Mouse (Mus musculus) heart, postnatal 14 days (tissue): ENCODE results near the gene Kank2. TPM values are rescaled to one million over a fixed set of nuclear protein-coding genes. Genes with fewer than 3 reads are reported as not detected.
"Not testable (repeated sequence)": the region's sequence is repeated elsewhere in the genome, so short reads cannot be mapped to it uniquely, and the experiment has no call there.

Source experiments
- DNase-seq, 2 experiments: peaks; one replicate each; pipeline ENCODE4 v3.0.0; 2021 to 2022
- intact Hi-C: fragments of 180-260 bp; cut with DNase I; formaldehyde crosslinking; loops from one replicate; pipeline ENCODE4 v1.15.1; 2025
- total RNA-seq, 2 experiments: library from RNA; stranded (reverse); gene quantifications; 2 replicates each; pipeline ENCODE4 v1.2.3; 2021

The Kank2 gene
- total RNA-seq, 2 experiments from 2014 or later: 52.6 to 53.3 TPM

- DNase-seq: no peak
- intact Hi-C loops: no loop called here
Measured at GRCm38 (mm10) chr9:21819181-21819729, 20.7 kb upstream of the Kank2 start.

GRCm38 (mm10) chr9:21818561-21818960 lies 20.0 kb upstream of the Kank2 start:
- DNase-seq: no peak
- intact Hi-C loops: no loop called here

DNA sequence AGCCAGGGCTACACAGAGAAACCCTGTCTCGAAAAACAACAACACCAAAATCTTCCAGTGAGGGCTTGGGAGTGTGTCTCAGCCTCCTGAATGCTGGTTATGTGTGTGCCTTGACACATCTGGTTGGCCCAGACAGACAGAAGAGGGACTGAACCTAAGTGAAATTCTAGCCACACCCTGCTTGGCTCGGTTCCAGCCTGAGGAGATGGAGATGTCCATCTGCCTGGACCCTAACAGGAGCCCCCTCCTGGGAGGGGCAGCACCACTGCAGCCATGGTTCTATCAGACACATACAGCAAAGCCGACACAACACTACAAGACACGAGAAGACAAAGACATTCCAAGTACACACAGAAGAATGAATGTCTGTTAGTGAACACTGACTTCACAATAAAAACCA lies 19.6 kb upstream of the Kank2 start:
- no peak for DNase-seq

DNA sequence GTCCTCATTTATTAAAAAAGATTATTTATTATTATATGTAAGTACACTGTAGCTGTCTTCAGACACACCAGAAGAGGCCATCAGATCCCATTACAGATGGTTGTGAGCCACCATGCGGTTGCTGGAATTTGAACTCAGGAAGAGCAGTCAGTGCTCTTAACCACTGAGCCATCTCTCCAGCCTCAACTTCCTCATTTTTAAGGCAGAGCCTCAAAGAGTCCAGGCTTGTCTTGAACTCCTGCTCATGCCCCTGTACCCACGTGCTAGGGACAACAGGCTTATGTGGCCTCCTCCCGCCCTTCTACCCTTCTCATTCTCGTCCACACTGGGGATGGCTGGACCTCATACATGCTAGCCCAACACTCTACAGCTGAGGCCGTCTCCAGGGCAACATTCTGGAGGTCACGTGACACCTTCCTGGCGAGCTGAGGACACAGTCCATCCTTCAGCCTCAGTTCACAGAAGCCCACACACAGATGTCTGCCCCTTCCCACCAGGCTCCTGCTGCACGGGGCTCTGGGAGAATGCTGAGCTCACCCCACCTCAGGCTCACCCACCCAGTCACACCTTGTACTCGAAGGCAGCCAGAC lies 18.3 kb upstream of the Kank2 start:
- DNase-seq: no peak
- intact Hi-C loops: no loop called here

More for the DNA sequence above, 19.6 kb upstream of the Kank2 start:
- intact Hi-C loops: no loop called here

DNA sequence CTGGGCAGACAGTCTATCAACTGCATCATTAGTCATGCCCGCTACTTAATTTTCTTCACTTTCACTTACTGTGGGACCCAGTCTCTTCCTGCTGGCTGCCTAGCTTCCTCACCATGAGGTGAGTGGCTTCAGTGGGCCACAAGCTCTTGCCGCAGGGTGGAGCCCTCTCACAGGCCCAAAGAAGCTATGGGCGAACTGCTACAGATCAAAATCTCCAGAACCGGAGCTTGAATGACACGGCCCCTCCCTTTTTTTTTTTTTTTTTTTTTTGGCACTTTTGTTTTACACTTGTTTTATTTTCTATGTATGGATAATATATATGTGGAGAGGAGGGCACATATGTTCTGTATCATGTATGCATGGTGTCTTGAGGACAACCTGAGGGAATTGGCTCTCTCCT lies 12.6 kb upstream of the Kank2 start:
- no peak for DNase-seq
- intact Hi-C loops: no loop called here

DNA sequence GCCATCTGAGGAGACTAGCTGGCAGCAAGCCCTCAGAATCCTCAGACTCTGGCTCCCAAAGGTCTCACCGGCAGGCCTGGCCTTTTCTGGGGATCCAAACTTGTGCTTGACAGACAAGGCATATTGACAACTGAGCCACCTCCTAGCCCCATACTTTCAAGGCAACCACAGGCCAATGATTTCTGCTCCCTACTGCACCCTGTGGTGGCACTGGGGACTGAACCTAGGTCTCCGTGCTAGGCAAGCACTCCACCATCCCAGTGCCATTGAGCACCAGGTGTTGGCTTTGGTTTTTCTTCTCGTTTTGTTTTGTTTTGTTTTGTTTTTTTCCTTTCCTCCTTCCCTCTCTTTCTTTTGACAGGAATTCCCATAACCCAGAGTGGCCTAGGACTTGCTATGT lies 10.0 kb upstream of the Kank2 start:
- intact Hi-C loops: loop anchor here (10.0 kb wide), 1 partner anchor 204 kb away; no protein-coding TSS in a partner anchor

GRCm38 (mm10) chr9:21806976-21807375 lies 8.4 kb upstream of the Kank2 start:
- no peak for DNase-seq
- intact Hi-C loops: loop anchor here (10.0 kb wide), 1 partner anchor 202 kb away; no protein-coding TSS in a partner anchor

More for the DNA sequence above, 10.0 kb upstream of the Kank2 start:
- no peak for DNase-seq

GRCm38 (mm10) chr9:21806363-21806762 lies 7.8 kb upstream of the Kank2 start:
- no peak for DNase-seq
- intact Hi-C loops: loop anchor here (10.0 kb wide), 1 partner anchor 202 kb away; no protein-coding TSS in a partner anchor

GRCm38 (mm10) chr9:21803986-21804644 lies 5.6 kb upstream of the Kank2 start:
- DNase-seq: peak; percentile 88 to 94
- intact Hi-C loops: loop anchor here (1.0 to 10.0 kb wide), 4 partner anchors 17 to 199 kb away; no protein-coding TSS in a partner anchor

DNA sequence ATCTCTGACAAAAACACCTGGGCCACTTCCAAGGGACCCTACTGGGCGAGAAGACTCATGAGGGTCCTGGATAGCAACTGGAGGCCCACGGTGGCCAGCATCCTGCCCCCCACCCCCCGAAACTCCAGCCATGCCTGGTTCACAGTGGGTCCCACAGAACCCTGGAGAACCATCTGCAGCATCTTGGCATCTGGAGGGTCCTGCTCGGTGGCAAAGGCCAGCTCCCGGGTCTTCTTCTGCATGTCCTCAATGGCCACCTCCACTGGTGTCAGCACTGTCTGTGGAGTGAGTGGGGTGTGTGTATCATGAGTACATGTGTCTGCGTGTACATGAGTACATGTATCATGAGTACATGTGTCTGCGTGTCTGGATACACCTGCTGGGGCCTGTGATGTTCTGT lies 3.0 kb upstream of the Kank2 start:
- no peak for DNase-seq
- intact Hi-C loops: loop anchor here (5.0 to 10.0 kb wide), 2 partner anchors 99 to 197 kb away; no protein-coding TSS in a partner anchor

GRCm38 (mm10) chr9:21801121-21801520 lies 2.6 kb upstream of the Kank2 start:
- DNase-seq: no peak
- intact Hi-C loops: loop anchor here (5.0 to 10.0 kb wide), 2 partner anchors 99 to 196 kb away; no protein-coding TSS in a partner anchor

- intact Hi-C loops: no loop called here
- DNase-seq: no peak
Measured at GRCm38 (mm10) chr9:21799010-21799350, 436 bp upstream of the Kank2 start.

GRCm38 (mm10) chr9:21797921-21798344 lies 611 bp downstream of the Kank2 start:
- peak; percentile 83 to 86 for DNase-seq
- intact Hi-C loops: loop anchor here (2.0 kb wide), 1 partner anchor 29 kb away; no protein-coding TSS in a partner anchor

DNA sequence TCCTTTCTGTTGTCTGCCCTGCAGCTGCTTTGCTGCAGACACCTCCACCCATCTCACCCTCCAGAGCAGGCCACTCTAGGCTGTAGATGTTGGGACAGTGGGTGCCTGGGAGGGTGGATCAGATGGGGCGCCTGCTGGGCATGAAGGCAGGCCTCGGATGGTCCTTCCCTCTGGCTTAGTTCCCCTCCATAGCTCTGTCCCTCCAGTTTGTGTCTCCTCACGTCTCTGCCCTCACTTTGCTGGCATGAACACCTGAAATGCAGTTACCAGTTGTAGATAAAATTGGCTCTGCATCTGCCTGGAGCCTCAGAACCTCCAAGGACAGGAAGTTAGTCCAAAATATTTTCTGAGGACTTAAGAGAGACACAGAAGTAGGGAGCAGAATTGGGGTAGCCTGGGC lies 1.6 kb downstream of the Kank2 start:
- intact Hi-C loops: loop anchor here (2.0 kb wide), 1 partner anchor 28 kb away; no protein-coding TSS in a partner anchor
- no peak for DNase-seq

DNA sequence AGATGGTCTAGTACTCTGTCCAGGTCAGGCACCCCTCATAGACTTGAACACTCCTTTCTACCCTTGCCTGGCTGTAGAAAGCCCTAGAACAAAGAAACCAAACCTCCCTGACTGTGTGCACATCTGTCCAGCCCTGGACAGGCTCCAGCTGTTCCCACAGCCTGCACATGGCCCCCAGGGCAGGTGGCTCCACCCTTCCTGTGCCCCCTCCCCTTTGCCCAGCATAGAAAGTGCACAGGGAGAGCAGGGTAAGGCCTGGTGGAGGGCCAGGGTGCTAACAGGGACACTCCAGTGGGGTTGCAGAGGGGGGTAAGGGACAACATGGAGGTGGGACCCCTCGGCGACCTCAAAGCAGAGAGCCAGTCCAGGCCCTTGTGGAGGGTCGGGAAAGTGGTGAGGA lies 2.3 kb downstream of the Kank2 start:
- intact Hi-C loops: loop anchor here (2.0 kb wide), 1 partner anchor 27 kb away; no protein-coding TSS in a partner anchor
- no peak for DNase-seq

DNA sequence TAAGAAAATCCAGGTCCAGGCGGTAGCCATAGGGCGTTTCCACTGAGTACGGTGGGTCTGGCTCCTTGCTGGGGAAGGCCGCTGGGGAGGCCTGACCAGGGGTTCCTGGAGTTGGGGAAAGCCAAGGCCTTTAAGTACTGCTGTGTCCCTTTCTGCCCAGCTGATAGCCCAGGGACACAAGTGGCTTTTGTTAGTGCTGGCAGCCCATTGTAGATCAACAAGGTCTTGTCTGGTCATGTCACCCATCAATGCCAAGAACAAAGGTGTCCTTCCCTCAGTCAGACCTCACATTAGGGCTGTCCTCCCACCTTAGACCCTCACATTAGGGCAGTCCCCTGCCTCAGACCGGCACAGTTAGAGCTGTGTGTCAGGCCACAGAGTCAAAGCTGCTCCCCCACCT lies 3.0 kb downstream of the Kank2 start:
- intact Hi-C loops: no loop called here
- no peak for DNase-seq

DNA sequence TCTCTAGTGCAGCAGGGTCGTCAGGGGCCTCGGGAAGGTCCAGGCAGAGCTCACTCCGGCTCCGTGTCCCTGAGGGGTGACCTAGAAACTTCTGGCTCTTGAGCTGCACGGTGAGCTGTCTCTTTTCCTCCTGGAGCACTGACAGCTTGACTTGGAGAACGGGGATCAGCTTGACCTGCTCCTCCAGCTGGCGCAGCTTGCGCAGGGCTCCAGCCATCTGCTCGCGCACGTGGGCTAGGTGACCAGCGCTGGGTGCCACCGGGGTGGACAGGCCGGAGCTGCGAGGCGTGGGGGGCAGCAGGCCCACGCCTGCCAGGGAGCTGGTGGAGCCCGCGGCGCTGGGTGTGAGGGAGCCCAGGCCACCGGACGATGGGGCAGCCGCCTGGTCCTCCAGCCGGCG lies 3.6 kb downstream of the Kank2 start:
- intact Hi-C loops: no loop called here

DNA sequence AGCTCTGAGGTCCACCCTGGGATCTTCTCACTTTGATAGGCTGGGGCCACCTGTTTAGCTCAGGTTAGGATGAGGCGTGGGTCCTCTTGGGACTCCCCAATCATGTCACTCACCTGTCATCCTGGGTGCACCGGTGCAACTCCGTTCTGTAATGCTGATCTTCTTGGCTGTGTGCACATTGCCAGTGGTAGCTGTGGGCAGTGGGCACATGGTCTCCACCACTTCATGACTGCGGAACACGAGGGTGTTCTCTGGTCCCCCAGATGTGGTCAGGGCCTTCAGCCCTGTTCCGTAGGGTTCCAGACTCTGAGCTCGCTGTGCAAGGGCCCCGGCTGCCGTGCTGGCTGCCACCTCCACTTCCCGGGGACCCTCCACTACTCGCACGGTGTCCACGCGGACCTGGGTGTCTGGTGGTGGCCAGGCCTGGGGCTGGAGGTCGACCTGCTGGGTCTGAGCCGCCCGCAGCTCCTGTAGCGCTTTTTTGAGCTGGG lies 4.2 kb downstream of the Kank2 start:
- intact Hi-C loops: no loop called here
- no peak for DNase-seq

More for the DNA sequence above, 3.6 kb downstream of the Kank2 start:
- DNase-seq: no peak

DNA sequence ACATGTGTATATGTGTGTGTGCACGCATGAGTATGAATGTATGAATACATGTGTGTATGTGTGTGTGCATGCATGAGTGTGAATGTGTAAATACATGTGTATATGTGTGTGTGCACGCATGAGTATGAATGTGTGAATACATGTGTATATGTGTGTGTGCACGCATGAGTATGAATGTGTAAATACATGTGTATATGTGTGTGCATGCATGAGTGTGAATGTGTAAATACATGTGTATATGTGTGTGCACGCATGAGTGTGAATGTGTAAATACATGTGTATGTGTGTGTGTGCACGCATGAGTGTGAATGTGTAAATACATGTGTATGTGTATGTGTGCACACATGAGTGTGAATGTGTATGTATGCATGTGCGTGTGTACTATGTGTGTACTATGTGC lies 5.0 kb downstream of the Kank2 start:
- DNase-seq, intact Hi-C loops: not testable (repeated sequence)

DNA sequence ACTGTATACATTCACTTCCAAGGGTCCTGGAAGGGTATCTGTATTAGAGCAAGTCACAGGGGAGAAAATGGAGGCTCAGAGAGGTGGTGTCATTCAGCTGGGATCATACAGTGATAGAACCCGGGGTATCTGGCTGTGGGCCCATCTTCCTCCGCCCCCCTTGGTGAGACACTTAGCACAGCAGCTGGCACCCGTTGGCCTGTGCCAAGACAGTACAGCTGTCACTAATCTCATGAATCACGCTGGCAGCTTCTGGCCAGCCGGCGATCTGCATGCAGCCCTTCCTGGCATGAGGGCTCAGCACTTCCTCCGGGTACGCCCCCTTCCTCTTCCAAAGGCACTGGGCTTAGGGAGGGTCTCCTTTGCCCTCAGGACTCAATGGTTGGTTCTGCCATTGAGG lies 5.9 kb downstream of the Kank2 start:
- intact Hi-C loops: no loop called here
- peak in 1 of 2 experiments; percentile 54 for DNase-seq

GRCm38 (mm10) chr9:21791861-21792260 lies 6.7 kb downstream of the Kank2 start:
- intact Hi-C loops: no loop called here
- DNase-seq: peak; percentile 72
